Mouse (Mus musculus): Measurements from ENCODE around the gene Arl2bp.

DNA sequence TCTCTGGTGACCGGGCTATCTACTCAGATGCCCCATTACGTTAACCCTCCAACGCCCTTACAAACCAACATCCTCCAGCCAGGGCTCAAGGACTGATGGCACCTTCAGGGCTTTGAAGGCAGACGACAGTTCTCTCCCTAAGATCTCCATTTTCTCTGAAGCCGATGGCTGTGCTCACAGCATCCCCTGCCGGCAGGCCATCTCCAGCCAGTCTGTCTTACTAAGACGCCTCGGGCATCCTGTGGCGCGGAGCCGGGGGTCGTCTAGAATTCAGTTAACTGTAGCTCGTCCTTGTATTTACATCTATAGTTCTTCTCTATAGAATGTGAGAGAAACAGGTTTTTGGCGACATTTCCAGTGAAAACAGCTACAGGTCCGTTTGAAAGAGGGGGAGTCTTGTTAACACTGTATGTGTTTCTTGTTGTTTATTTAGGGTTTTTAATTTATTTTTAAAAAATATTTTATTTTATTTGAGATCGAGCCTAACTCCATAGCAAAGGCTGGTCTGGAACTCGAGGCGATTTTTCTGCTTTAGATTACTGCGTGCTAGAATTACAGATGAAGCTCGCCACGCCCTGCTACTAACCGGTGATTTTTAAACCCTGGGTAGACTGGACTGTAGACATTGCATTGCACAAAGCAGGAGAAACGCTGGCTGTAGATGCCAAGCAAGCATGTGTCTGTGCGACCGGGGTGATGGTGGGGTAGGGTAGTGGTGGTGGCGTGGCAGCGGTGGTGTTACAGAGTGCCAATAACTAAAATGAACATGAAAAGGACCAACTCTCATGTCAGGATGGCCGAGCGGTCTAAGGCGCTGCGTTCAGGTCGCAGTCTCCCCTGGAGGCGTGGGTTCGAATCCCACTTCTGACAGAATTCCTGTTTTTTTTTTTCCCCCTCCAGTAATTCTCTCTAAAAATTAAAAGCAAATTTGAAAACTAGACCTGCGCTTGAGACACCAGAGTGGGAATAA, 36.7 kb downstream of the Arl2bp start:
- no peak; the same call in 1 of the 2 replicates for TF ChIP-seq ZC3H11A (IDR thresholded peaks at IDR 0.05; ENCODE audit: borderline replicate concordance, low read depth, low read length)
- TF ChIP-seq HCFC1 (IDR thresholded peaks at IDR 0.05; ENCODE audit: borderline replicate concordance, insufficient read depth, low read length) = no peak
- no peak for TF ChIP-seq CHD2 (IDR thresholded peaks at IDR 0.05; ENCODE audit: low read depth, low read length)
- no peak; the same call in 1 of the 2 replicates for TF ChIP-seq MAFK (IDR thresholded peaks at IDR 0.05; ENCODE audit: insufficient read depth, low read depth, low read length)

Data from ES-E14 (cell line).